Mouse (Mus musculus) kidney, postnatal 0 days (tissue): ENCODE measurements around the gene Map4k1. TPM values are rescaled to one million over a fixed set of nuclear protein-coding genes. Genes with fewer than 3 reads are reported as not detected.

Experiments
- ATAC-seq: fragments of 200-750 bp; cut with Nextera tagmentation; replicated peaks from 2 replicates; pipeline ENCODE4 v1.8.0; 2017; ENCODE audit warnings: low read depth, moderate number of reproducible peaks, moderate TSS enrichment, moderate library complexity; ENCODE audit not compliant: low FRiP score
- DNase-seq: peaks from one replicate; pipeline ENCODE4 v3.0.0-alpha.2; 2016; ENCODE audit warnings: low spot score
- H3K27ac ChIP-seq: fragments of 300-500 bp; sonication (generic); 2 replicates; pipeline ENCODE4 v1.5.1; 2014; ENCODE audit warnings: mild to moderate bottlenecking
- H3K27me3 ChIP-seq: fragments of 300-500 bp; sonication (generic); 2 replicates; pipeline ENCODE4 v1.6.1; 2014; ENCODE audit warnings: low read length, mixed read lengths; ENCODE audit not compliant: insufficient read depth
- H3K36me3 ChIP-seq: fragments of 300-500 bp; sonication (generic); 2 replicates; pipeline ENCODE4 v1.6.1; 2014; ENCODE audit warnings: low read length, mixed read lengths; ENCODE audit not compliant: insufficient read depth
- H3K4me1 ChIP-seq: fragments of 300-500 bp; sonication (generic); replicated peaks from 2 replicates; pipeline ENCODE4 v1.6.1; 2014; ENCODE audit warnings: antibody characterized with exemption, low read length, mixed read lengths; ENCODE audit not compliant: insufficient read depth
- H3K4me2 ChIP-seq: fragments of 300-500 bp; sonication (generic); 2 replicates; pipeline ENCODE4 v1.6.1; 2014; ENCODE audit warnings: mild to moderate bottlenecking, low read length, moderate library complexity, mixed read lengths
- H3K4me3 ChIP-seq: fragments of 300-500 bp; sonication (generic); replicated peaks from 2 replicates; pipeline ENCODE4 v1.5.1; 2014; ENCODE audit warnings: low read depth, low read length
- H3K9ac ChIP-seq: fragments of 300-500 bp; sonication (generic); 2 replicates; pipeline ENCODE4 v1.6.1; 2014; ENCODE audit warnings: low read depth, low read length
- H3K9me3 ChIP-seq: fragments of 300-500 bp; sonication (generic); replicated peaks from 2 replicates; pipeline ENCODE4 v1.6.1; 2016; ENCODE audit warnings: low read length, inconsistent platforms, mixed read lengths
- CTCF ChIP-seq: IDR thresholded peaks from 2 replicates; pipeline ENCODE4 v1.5.1; 2016; ENCODE audit warnings: antibody characterized with exemption, low read depth, mild to moderate bottlenecking, moderate library complexity
- WGBS: fragments of 180-500 bp; shearing (Covaris S2); extraction: QIAGEN DNeasy Blood & Tissue Kit; methylation state at CpG from one replicate; pipeline ENCODE4 v1.1.7; 2014; 5-methylcytosine and 5-hydroxymethylcytosine counted together
- polyA plus RNA-seq: library from polyadenylated mRNA; unstranded; fragments of >200 nt; fragmentation: Nextera tagmentation; extraction: Ambion mirVana; gene quantifications from 2 replicates; pipeline ENCODE4 v1.2.1, GENCODE M21; 2015

The Map4k1 gene
- polyA plus RNA-seq, 1 experiment from 2014 or later, result 7.6 TPM

DNA sequence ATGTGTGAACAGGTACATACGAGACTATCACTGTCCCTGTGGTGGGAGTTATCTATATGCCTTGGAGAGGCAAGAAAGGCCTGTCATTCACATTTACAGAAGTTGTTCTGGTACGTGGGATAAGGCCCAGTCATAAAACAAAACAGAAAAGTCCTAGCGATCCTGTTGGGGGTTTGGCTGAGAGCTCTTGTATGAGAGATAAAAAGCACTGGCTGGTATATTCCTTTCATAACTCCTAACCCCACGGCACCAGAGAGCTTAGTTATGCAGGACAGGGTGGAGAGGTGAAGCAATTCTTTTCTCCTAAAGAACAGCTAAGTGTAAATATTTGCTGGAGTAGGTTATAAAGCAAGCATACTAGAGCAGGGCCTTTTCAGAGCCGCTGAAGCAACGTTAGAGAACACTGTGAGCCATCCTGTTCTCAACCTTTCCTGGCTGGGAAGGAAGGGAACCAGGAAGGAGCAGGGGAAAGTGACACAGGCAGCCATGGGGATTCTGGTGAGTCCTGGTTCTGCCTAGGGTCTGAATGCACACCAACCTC is 22.3 kb upstream of the Map4k1 start:
- Histone ChIP-seq H3K9ac (peak overlapping the region; percentile 94), H3K9me3 (no peaks in the 10 kb centered on the region), H3K4me3 (peak overlapping the region; percentile 99), H3K27ac (peak overlapping the region; percentile 47), H3K36me3 (no peaks in the 10 kb centered on the region), H3K4me1 (peaks cover 40% of the 10 kb centered on the region), H3K27me3 (no peaks in the 10 kb centered on the region), H3K4me2 (peak overlapping the region; percentile 91)
- ATAC-seq (no peak), DNase-seq (no peak)
- WGBS, result 16% methylated on average over 6 of the region's 6 CpGs
- no peak for TF ChIP-seq CTCF

DNA sequence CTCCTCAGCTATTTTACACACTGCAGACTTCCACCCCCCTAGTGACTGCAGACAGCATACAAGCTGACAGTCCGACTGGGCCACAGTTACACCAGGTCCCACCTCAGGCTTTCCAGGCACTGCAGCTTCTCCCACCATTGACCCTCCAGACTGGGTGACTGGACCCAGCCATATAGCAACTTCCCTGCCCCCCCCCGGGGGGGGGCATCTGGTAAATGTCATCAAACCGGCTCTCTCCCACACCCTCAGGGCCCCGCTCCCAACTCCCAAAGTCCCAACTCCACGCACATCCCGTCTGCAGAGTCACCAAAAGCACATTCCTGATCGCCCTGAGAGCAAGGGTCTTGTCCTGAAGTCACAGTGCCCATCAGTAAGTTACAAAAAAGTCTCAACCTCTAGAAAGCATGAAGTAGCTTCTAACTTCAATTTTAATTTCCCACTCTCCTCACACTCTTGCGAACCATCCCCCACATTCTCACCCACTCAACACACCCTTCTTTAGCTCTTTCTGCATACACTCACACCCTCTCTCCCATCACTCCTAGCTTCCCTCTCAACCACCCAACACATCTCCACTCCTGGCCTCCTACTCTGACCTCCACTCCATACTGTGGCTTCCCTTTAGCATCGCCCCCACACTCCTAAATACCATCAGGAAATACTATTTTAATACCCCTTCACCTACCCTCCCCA is 21.4 kb upstream of the Map4k1 start:
- H3K27ac ChIP-seq, result peak overlapping the region; percentile 47
- peak overlapping the region; percentile 91 for H3K4me2 ChIP-seq
- H3K36me3 ChIP-seq, result no peaks in the 10 kb centered on the region
- H3K9ac ChIP-seq, result peak overlapping the region; percentile 94
- no peaks in the 10 kb centered on the region for H3K9me3 ChIP-seq
- ATAC-seq (no peak), DNase-seq (no peak)
- no peaks in the 10 kb centered on the region for H3K27me3 ChIP-seq
- H3K4me1 ChIP-seq, result peaks cover 36% of the 10 kb centered on the region
- peak overlapping the region; percentile 99 for H3K4me3 ChIP-seq
- 7% methylated on average over 9 of the region's 9 CpGs for WGBS
- no peak for TF ChIP-seq CTCF

DNA sequence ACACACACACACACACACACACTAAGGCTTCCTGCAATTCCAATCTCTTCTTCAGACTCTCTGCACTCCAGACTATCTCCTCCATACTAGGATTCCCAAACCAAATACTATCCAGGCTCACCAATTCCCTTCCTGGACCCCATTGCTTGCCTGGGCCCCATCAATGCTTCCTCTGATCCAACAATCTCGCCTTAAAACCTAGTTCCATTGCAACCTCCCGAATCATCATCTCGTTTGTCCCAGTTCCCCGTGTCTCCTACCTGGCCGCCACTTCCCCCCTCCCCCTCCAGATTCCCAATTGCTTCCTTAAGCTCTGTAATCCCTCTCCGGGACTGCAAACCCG is 20.3 kb upstream of the Map4k1 start:
- peak overlapping the region; percentile 91 for H3K4me2 ChIP-seq
- 0% methylated on average over 7 of the region's 7 CpGs for WGBS
- H3K27me3 ChIP-seq, result no peaks in the 10 kb centered on the region
- no peaks in the 10 kb centered on the region for H3K36me3 ChIP-seq
- peak overlapping the region; percentile 99 for H3K4me3 ChIP-seq
- peak overlapping the region; percentile 93 for H3K27ac ChIP-seq
- ATAC-seq (no peak), DNase-seq (no peak)
- TF ChIP-seq CTCF, result no peak
- H3K9ac ChIP-seq, result peak overlapping the region; percentile 94
- H3K4me1 ChIP-seq, result peaks cover 27% of the 10 kb centered on the region; the same call in 1 of the 2 replicates
- no peaks in the 10 kb centered on the region for H3K9me3 ChIP-seq

DNA sequence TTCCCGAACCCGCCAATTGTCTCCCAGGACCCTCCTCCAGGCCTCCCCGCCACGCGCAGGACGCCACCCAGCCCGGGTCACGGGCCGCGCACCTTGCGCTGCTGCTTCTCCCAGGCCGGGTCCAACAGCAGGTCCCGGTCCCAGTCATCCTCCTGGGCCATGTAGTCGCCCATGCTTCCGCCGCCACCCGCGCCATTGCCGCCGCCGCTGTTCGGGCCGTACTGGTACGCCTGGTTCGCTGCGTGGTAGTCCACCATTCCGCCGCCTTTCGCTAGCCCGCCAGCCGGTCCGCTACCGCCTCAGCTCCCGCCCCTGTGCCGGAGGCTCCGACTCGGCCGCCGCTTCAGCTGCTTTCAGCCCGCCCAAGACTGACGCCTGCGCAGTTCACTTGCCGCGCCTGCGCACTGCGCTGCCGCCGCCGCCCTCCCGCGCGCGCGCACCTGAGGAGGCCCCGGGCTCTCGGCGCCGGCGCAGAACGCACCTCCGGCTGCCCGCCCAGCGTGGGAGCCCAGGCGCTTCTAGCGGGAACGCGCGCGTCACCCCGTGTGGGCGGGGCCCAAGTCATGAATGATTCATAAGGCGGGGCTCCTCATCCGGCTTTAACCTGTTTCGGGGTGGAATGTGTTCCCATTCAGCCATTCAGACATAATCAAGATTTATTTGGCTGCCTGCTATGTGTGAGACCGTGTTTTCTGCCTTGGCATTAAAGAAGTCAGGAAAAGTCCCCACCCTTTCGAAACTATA is 19.8 kb upstream of the Map4k1 start, which contains the start of gene Actn4:
Actn4 (minus strand) TSS at position 414 of the 744 bp plus-strand sequence.
- under 1% methylated on average over 76 of the region's 76 CpGs for WGBS
- TF ChIP-seq CTCF, result no peak
- peak; percentile 93 for ATAC-seq

DNA sequence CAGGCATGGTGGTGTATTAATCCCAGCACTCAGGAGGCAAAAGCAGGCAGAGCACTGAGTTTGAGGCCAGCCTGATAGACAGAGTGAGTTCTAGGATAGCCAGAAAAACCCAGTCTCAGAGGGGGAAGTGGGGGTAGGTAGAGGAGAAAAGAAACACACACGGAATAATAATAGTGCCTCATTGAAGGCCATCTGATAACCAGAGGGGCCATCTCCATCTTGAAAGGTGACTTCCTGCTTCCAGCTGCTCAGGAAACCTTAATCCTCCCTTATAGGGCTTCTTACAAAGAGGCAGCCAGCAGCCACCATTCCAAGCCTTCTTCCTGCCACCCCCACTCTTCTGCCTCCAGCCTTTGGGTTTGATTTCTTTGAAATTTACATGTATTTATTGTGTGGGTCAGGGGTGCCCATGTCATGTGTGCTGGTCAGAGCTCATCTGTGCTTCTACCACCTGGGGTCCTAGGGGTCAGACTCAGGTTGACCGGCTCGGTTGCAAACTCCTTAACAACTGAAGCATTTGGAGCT is 18.4 kb upstream of the Map4k1 start:
- WGBS, result 89% methylated on average over 3 of the region's 3 CpGs

More for the DNA sequence above, 19.8 kb upstream of the Map4k1 start, which contains the start of gene Actn4:
- no peaks in the 10 kb centered on the region for H3K36me3 ChIP-seq
- DNase-seq, result peak; percentile 98
- H3K27me3 ChIP-seq, result no peaks in the 10 kb centered on the region
- peaks cover 27% of the 10 kb centered on the region; the same call in 1 of the 2 replicates for H3K4me1 ChIP-seq
- no peaks in the 10 kb centered on the region for H3K9me3 ChIP-seq
- peak within 1 kb of the TSS; percentile 99 for H3K4me3 ChIP-seq
- H3K4me2 ChIP-seq, result peak within 1 kb of the TSS; percentile 91
- peak within 1 kb of the TSS; percentile 93 for H3K27ac ChIP-seq
- peak within 1 kb of the TSS; percentile 94 for H3K9ac ChIP-seq

DNA sequence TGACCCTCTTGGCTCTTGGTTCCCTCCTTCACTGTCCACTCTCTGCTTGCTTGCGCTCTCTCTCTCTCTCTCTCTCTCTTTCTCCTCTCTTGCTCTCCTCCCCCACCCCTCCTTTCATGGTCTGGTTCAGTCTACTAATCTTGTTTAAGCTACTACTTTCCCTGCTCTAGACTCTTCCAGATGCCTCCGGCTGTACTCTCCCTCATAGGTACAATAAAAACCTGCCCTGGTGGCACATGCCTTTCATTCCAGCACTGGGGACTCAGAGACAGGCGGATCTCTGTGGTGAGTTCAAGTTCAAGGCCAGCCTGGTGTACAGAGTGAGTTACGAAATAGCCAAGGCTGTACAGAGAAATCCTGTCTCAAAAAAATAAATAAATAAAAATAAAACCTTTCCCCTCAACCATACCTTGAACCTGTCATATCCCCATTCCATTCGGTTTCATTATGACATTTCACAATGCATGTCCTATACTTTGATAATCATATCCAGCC is 16.5 kb upstream of the Map4k1 start:
- H3K4me1 ChIP-seq, result peaks cover 6% of the 10 kb centered on the region; the same call in 1 of the 2 replicates
- H3K9ac ChIP-seq, result no peak overlapping the region
- TF ChIP-seq CTCF, result no peak
- no peak overlapping the region for H3K4me2 ChIP-seq
- H3K9me3 ChIP-seq, result no peaks in the 10 kb centered on the region
- H3K4me3 ChIP-seq, result no peak overlapping the region
- H3K27me3 ChIP-seq, result no peaks in the 10 kb centered on the region
- no peak for DNase-seq
- H3K27ac ChIP-seq, result no peak overlapping the region
- 70% methylated on average over 5 of the region's 5 CpGs for WGBS
- H3K36me3 ChIP-seq, result no peaks in the 10 kb centered on the region
- no peak for ATAC-seq

More for the DNA sequence above, 18.4 kb upstream of the Map4k1 start:
- H3K36me3 ChIP-seq, result no peaks in the 10 kb centered on the region
- peaks cover 16% of the 10 kb centered on the region; the same call in 1 of the 2 replicates for H3K4me1 ChIP-seq
- H3K4me3 ChIP-seq, result no peak overlapping the region
- H3K9me3 ChIP-seq, result no peaks in the 10 kb centered on the region
- no peak overlapping the region for H3K9ac ChIP-seq
- TF ChIP-seq CTCF, result no peak
- H3K4me2 ChIP-seq, result no peak overlapping the region
- H3K27ac ChIP-seq, result peak overlapping the region; percentile 93; the same call in 1 of the 2 replicates
- H3K27me3 ChIP-seq, result no peaks in the 10 kb centered on the region
- no peak for DNase-seq
- no peak for ATAC-seq
